Mouse (Mus musculus) ES-E14 (cell line): Measurements from ENCODE around the gene Lonp2.

Source experiments
- ZC3H11A ChIP-seq: IDR thresholded peaks from 2 replicates; pipeline ENCODE4 v1.6.1; 2012; ENCODE audit warnings: low read depth, mild to moderate bottlenecking, inconsistent platforms, low read length, borderline replicate concordance
- ZNF384 ChIP-seq: IDR thresholded peaks from 2 replicates; pipeline ENCODE4 v1.6.1; 2012; ENCODE audit warnings: low read depth, low read length, inconsistent platforms

GRCm38 (mm10) chr8:86644661-86645060, 20.8 kb downstream of the Lonp2 start:
- TF ChIP-seq ZNF384 (no peak), ZC3H11A (no peak)
